Mouse (Mus musculus) brain, embryonic 14.5 days (tissue): Measurements from ENCODE around the gene Grcc10.

Source experiments
- CTCF ChIP-seq: fragments of 200-500 bp; IDR thresholded peaks from 2 replicates; pipeline ENCODE4 v1.5.1; 2012; ENCODE audit warnings: inconsistent platforms, mild to moderate bottlenecking, moderate library complexity, borderline replicate concordance; ENCODE audit not compliant: insufficient read depth, insufficient read length; ENCODE audit errors: extremely low read depth
- POLR2A ChIP-seq: fragments of 200-500 bp; IDR thresholded peaks from 2 replicates; pipeline ENCODE4 v1.6.1; 2012; ENCODE audit warnings: mild to moderate bottlenecking, inconsistent platforms, borderline replicate concordance; ENCODE audit not compliant: poor library complexity, insufficient read depth, insufficient read length, severe bottlenecking; ENCODE audit errors: extremely low read depth

DNA sequence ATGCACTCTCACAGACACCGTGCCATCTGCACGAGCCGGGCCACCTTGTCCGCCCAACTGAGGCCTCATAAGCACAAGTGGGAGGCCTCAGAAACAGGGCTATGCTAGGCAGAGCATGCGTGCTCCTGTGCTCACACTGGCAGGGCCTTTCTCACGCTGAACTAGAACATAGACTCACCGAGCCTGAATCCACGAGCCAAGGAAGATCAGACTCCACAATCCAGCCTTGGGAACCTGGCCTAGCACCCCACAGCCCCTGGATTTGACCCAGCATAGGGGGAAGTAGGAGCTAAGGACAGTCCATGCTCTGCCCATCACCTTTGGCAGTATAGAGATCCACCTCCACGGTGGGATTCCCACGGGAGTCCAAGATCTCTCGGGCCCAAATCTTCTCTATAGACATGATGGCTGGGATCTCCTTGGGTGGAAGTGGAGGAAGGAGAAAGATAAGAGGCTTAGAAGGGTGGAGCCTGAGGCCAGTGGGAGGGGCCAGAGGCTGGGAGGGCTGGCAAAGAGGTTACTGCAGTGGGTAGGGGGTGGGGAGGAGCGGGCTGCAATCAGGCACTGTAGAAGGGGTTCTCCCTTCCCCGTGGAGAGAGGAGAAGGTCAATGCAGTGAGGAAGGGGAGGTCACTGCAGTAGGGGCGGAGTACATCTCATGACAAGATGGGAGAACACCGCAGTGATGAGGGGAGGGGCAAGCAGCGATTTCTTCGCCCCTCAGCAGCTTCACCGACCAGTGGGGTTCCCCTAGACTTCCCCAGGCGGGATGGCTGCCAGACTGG lies 26.9 kb upstream of the Grcc10 start:
- TF ChIP-seq CTCF (no peak), POLR2A (no peak)
